Mouse (Mus musculus) embryonic fibroblast, embryonic 13.5 days (primary cell): ENCODE measurements at regions not wholly inside any gene's neighbourhood (a gene's known extent, or its start where the extent isn't known, plus 50 kb on each side); places are given as distances from the start of the nearest gene placed in this dataset.

Source experiments
- CTCF ChIP-seq: IDR thresholded peaks from 2 replicates; pipeline ENCODE4 v1.5.1; 2011; ENCODE audit warnings: mild to moderate bottlenecking, control low read depth, low read length, moderate library complexity, borderline replicate concordance; ENCODE audit not compliant: insufficient read depth
- POLR2A ChIP-seq: IDR thresholded peaks from 2 replicates; pipeline ENCODE4 v1.6.1; 2011; ENCODE audit warnings: low read depth, mild to moderate bottlenecking, control low read depth, low read length, moderate library complexity

DNA sequence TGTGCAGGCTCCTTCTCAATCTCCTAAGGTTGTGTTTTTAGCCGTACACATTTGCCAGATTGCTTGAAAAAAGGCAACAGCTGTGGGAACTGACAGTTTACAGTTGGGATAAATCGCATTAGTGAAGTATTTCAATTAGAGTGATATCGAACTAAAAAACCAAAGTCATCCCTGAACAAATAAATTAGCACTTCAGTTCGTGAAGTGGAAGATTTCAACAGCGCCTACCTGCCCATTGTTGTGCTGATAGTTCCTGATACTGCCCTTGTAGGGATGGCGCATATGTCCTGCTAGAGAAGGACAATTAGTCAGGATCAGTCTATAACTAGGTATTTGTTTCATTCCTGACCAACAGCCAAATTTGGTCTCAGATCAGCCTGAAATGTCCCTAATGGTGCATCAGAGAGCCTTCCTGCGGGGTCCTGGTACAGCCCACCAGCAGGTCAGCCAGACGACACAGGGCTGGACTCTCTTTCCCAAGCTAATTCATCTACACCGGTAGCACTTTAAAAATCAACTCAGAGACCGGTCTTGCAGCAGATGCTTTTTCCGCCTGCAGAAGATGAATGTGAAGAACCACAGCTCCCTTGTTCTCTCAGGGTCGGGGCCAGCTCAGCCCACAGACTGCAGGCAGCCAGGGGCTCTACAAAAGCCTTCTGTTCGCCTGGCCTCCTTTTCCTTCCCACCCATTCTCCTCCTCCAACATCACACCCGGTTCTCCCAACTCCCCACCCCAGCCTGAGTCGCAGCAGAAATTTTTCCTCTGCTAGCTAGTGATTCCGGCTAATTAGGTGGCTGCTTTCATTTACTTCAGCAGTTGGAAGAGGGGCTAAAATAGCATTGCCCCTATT, 146.1 kb downstream of the Psat1 start:
- TF ChIP-seq POLR2A (no peak), CTCF (no peak)
